Mouse (Mus musculus) kidney, postnatal 0 days (tissue): ENCODE data around the gene Marcksl1. TPM values are rescaled to one million over a fixed set of nuclear protein-coding genes. Genes with fewer than 3 reads are reported as not detected.
A peak's percentile ranks its signal among the peaks of the same experiment; 100 is the strongest.

Experiments
- ATAC-seq: fragments of 200-750 bp; cut with Nextera tagmentation; replicated peaks from 2 replicates; pipeline ENCODE4 v1.8.0; 2017; ENCODE audit warnings: low read depth, moderate number of reproducible peaks, moderate TSS enrichment, moderate library complexity; ENCODE audit not compliant: low FRiP score
- DNase-seq: peaks from one replicate; pipeline ENCODE4 v3.0.0-alpha.2; 2016; ENCODE audit warnings: low spot score
- H3K27ac ChIP-seq: fragments of 300-500 bp; sonication (generic); 2 replicates; pipeline ENCODE4 v1.5.1; 2014; ENCODE audit warnings: mild to moderate bottlenecking
- H3K27me3 ChIP-seq: fragments of 300-500 bp; sonication (generic); 2 replicates; pipeline ENCODE4 v1.6.1; 2014; ENCODE audit warnings: low read length, mixed read lengths; ENCODE audit not compliant: insufficient read depth
- H3K36me3 ChIP-seq: fragments of 300-500 bp; sonication (generic); 2 replicates; pipeline ENCODE4 v1.6.1; 2014; ENCODE audit warnings: low read length, mixed read lengths; ENCODE audit not compliant: insufficient read depth
- H3K4me1 ChIP-seq: fragments of 300-500 bp; sonication (generic); replicated peaks from 2 replicates; pipeline ENCODE4 v1.6.1; 2014; ENCODE audit warnings: antibody characterized with exemption, low read length, mixed read lengths; ENCODE audit not compliant: insufficient read depth
- H3K4me2 ChIP-seq: fragments of 300-500 bp; sonication (generic); 2 replicates; pipeline ENCODE4 v1.6.1; 2014; ENCODE audit warnings: mild to moderate bottlenecking, low read length, moderate library complexity, mixed read lengths
- H3K4me3 ChIP-seq: fragments of 300-500 bp; sonication (generic); replicated peaks from 2 replicates; pipeline ENCODE4 v1.5.1; 2014; ENCODE audit warnings: low read depth, low read length
- H3K9ac ChIP-seq: fragments of 300-500 bp; sonication (generic); 2 replicates; pipeline ENCODE4 v1.6.1; 2014; ENCODE audit warnings: low read depth, low read length
- H3K9me3 ChIP-seq: fragments of 300-500 bp; sonication (generic); replicated peaks from 2 replicates; pipeline ENCODE4 v1.6.1; 2016; ENCODE audit warnings: low read length, inconsistent platforms, mixed read lengths
- CTCF ChIP-seq: IDR thresholded peaks from 2 replicates; pipeline ENCODE4 v1.5.1; 2016; ENCODE audit warnings: antibody characterized with exemption, low read depth, mild to moderate bottlenecking, moderate library complexity
- WGBS: fragments of 180-500 bp; shearing (Covaris S2); extraction: QIAGEN DNeasy Blood & Tissue Kit; methylation state at CpG from one replicate; pipeline ENCODE4 v1.1.7; 2014; 5-methylcytosine and 5-hydroxymethylcytosine counted together
- polyA plus RNA-seq: library from polyadenylated mRNA; unstranded; fragments of >200 nt; fragmentation: Nextera tagmentation; extraction: Ambion mirVana; gene quantifications from 2 replicates; pipeline ENCODE4 v1.2.1, GENCODE M21; 2015

Gene Marcksl1
- polyA plus RNA-seq, 1 experiment from 2014 or later = 613 TPM

DNA sequence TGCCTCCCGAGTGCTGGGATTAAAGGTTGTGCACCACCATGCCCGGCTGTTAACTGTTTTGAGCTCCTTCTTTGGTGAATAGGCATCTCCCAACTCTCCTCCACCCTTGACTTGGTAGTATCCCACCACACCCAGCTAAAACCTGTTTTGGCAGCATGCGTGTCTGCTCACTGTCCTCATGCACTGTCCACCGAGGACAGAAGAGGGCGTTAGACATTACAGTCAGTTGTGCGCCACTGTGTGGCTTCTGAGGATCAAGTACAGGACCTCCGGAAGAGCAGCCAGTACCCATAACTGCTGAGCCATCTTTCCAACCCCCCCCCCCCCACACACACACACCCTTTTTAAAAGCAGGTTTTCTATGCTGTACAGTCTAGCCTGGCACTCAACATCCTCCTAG lies 18.7 kb upstream of the Marcksl1 start:
- 72% methylated on average over 6 of the region's 7 CpGs for WGBS

DNA sequence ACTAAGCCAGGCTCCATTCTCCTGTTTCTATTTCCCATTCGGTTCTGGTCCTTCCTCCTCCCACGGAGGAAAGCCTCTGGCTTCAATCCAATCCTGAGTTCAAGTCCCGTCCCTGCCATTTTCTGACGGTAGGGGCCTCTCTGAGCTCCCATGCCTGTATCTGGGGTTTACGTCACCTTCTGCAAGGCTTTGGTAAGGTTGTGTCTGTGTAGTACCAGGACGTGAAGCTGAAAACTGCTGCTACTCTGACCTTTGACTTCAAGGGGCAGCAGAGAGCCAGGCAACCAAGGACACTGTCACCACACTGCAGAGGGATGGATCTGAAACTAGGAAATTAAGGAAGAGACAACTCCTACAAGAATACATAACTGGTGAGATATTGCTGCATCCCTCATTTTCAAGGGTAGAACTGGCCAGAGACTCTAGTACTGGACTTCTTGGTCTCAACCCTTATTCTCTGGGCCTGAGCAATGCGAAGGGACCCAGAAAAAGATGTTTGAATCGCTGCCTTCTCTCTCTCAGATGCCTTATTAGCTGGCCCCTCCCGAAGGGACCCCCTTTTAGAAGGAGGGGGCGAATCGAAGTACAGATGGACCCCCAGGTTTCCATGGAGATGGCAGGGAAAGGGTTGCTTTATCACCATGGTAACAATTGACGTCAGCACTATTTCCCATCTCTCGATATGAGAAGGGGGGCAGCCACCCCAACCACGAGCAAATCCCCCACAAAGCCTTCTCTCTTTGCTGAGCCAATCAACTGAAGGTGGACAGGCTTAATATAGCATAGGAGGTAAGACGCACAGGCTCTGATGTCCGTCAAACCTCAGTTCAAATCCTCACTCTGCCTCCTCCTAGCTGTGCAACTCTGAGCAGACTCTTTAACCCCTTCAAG lies 17.5 kb upstream of the Marcksl1 start:
- DNase-seq (peak; percentile 35), ATAC-seq (no peak)
- Histone ChIP-seq H3K27me3 (no peaks in the 10 kb centered on the region), H3K9me3 (no peaks in the 10 kb centered on the region), H3K4me3 (no peak overlapping the region), H3K36me3 (no peaks in the 10 kb centered on the region), H3K27ac (peak overlapping the region; percentile 68; the same call in 1 of the 2 replicates), H3K9ac (no peak overlapping the region), H3K4me1 (peaks cover 12% of the 10 kb centered on the region), H3K4me2 (no peak overlapping the region)
- peak; percentile 46; the same call in 1 of the 2 replicates for TF ChIP-seq CTCF
- whole genome bisulfite sequencing = 35% methylated on average over 16 of the region's 16 CpGs

More for the DNA sequence above, 18.7 kb upstream of the Marcksl1 start:
- H3K4me2 ChIP-seq = no peak overlapping the region
- no peak overlapping the region for H3K4me3 ChIP-seq
- no peaks in the 10 kb centered on the region for H3K36me3 ChIP-seq
- H3K27ac ChIP-seq = no peak overlapping the region
- H3K9ac ChIP-seq = no peak overlapping the region
- ATAC-seq (no peak), DNase-seq (no peak)
- peaks cover 15% of the 10 kb centered on the region for H3K4me1 ChIP-seq
- no peaks in the 10 kb centered on the region for H3K9me3 ChIP-seq
- no peaks in the 10 kb centered on the region for H3K27me3 ChIP-seq
- TF ChIP-seq CTCF = peak; percentile 47

DNA sequence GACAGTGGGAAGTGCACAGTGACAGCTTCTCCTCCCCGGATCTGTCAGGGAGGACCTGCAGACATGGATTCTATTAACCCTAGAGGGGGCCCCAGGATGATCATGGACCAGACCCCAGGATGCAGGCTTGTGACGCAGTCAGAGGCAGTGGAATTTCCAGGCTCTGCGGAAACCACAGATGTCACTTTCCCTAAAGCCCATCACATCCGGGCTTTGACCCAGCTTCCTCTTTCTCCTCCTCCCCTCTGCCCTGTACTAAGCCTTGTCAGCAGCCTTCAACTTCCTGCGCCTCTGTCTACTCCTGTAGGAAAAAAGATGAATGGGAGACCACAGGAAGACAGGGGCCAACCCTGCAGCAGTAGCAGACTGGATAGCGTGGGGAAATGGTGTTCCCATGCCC lies 16.8 kb upstream of the Marcksl1 start:
- Histone ChIP-seq H3K4me2 (no peak overlapping the region), H3K36me3 (no peaks in the 10 kb centered on the region), H3K4me1 (peaks cover 5% of the 10 kb centered on the region), H3K9me3 (no peaks in the 10 kb centered on the region), H3K27me3 (no peaks in the 10 kb centered on the region), H3K9ac (no peak overlapping the region), H3K27ac (peak overlapping the region; percentile 68; the same call in 1 of the 2 replicates), H3K4me3 (no peak overlapping the region)
- 0 out of 2 replicates have a peak, but pooled peaks have one; percentile 4 for TF ChIP-seq CTCF
- DNase-seq (peak; percentile 80), ATAC-seq (no peak)
- 34% methylated on average over 6 of the region's 6 CpGs for WGBS

DNA sequence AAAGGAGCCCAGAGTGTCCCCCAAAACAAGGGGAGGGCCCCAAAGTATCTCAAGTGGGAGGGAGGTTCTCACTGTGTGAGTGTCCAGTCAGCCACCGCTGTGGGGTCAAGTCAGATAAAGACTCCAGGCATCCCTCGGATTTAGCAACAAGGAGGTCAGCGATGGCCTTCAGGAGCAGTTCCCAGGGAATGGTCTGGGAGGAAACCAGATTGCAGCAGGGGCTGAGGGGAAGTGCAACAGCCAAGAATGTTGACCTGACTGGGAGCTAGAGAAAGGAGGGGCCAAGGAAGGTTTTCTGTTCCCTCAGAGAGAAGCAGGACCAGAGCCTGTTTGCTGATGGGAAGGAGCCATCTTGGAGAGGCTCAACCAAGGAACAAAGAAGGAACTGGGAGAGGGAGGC lies 14.4 kb upstream of the Marcksl1 start:
- Histone ChIP-seq H3K36me3 (no peaks in the 10 kb centered on the region), H3K27ac (peak overlapping the region; percentile 92), H3K27me3 (no peaks in the 10 kb centered on the region), H3K9ac (no peak overlapping the region), H3K9me3 (no peaks in the 10 kb centered on the region), H3K4me2 (no peak overlapping the region), H3K4me1 (peaks cover 5% of the 10 kb centered on the region), H3K4me3 (no peak overlapping the region)
- peak; percentile 66 for DNase-seq
- no peak for ATAC-seq
- WGBS = 37% methylated on average over 3 of the region's 3 CpGs
- no peak for TF ChIP-seq CTCF

DNA sequence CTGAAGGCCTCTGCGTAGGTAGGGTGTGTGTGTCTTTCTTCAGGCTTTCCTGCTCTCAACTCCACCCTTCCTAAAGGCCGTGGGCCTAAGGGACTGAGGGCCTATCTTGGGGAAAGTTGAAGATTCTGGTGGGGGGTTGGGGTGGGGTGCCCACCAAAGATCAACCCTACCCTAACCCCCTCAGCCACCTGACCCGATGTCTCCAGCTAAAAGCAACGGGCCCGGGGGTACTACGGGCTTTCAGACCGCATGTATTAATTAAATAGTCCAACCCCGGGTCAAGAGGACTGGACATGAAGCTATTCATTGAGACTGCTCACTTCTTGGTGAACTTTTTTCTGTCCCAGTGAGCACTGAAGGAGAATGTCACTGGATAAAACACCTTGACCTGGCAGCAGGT lies 13.4 kb upstream of the Marcksl1 start:
- TF ChIP-seq CTCF = no peak
- H3K4me3 ChIP-seq = peak overlapping the region; percentile 44; the same call in 1 of the 2 replicates
- no peaks in the 10 kb centered on the region for H3K9me3 ChIP-seq
- no peak for DNase-seq
- peak overlapping the region; percentile 59 for H3K9ac ChIP-seq
- H3K27ac ChIP-seq = peak overlapping the region; percentile 92
- no peaks in the 10 kb centered on the region for H3K36me3 ChIP-seq
- H3K4me1 ChIP-seq = peaks cover 5% of the 10 kb centered on the region
- peak overlapping the region; percentile 71 for H3K4me2 ChIP-seq
- no peak for ATAC-seq
- WGBS = 74% methylated on average over 8 of the region's 8 CpGs
- no peaks in the 10 kb centered on the region for H3K27me3 ChIP-seq

DNA sequence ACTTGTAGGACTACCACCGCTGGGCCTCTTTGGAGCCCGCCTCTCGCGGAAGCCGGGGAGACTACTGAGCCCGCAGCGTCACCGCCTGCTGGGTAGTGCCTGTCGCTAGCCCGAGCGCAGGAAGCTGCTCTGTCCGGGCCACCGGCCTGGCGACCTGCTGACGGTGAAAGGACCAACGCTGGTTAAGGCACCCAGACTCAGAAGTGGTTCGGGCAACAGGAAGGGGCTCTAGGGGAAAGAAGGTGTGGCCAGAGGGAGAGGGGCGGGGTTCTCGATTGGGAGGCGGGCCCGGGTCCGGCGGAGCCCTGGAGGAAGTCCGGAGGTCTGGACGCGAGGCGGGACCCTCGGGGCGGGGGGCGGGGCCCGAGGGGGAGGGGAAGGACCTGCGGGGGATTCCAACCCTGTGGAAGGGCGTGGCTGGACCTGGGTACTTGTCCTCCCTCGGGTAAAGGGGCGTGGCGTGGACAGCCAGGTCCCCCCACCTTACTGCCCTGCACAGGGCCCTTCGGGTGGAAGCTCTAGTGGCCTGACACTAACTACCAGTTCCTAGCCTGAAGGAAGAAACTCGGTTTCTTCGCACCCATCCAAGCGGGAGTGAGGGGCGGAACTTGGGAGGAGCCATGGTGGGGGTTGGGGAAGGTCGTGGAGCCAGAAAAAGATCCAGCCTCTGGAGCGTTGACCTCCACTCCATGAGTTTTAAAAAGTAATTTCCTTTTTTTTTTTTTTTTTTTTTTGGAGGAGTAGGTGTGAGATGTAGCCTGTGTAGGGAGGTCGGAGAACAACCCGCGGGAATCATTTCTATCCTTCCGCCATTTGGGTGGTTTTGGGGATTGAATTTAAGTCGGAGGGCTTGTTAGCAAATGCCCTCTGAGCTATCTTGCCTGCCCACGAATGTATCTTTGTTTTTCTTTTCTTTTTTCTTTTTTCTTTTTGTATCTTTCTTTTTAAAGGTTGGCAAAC lies 12.5 kb upstream of the Marcksl1 start:
- Histone ChIP-seq H3K4me3 (peak overlapping the region; percentile 44), H3K27me3 (no peaks in the 10 kb centered on the region), H3K9me3 (no peaks in the 10 kb centered on the region), H3K4me2 (peak overlapping the region; percentile 71), H3K4me1 (peaks cover 5% of the 10 kb centered on the region), H3K9ac (peak overlapping the region; percentile 59), H3K27ac (peak overlapping the region; percentile 92), H3K36me3 (no peaks in the 10 kb centered on the region)
- ATAC-seq = peak; percentile 91
- under 1% methylated on average over 46 of the region's 49 CpGs for WGBS
- no peak for TF ChIP-seq CTCF
- peak; percentile 95 for DNase-seq
